Mouse (Mus musculus) kidney, adult 2 months (tissue): Measurements from ENCODE around the gene Olfml2a.

Source experiments
- CTCF ChIP-seq: fragments of 200-500 bp; conservative IDR thresholded peaks from 2 replicates; pipeline ENCODE4 v1.5.1; 2011; ENCODE audit warnings: low read depth, mild to moderate bottlenecking, control low read depth, low read length, moderate library complexity, mixed read lengths; ENCODE audit not compliant: insufficient read depth, insufficient read length
- POLR2A ChIP-seq: fragments of 200-500 bp; IDR thresholded peaks from one replicate; pipeline ENCODE4 v1.6.1; 2011; ENCODE audit warnings: low read depth, low read length, control low read depth

GRCm38 (mm10) chr2:38939047-38939446, 7.3 kb downstream of the Olfml2a start:
- no peak for TF ChIP-seq POLR2A
- TF ChIP-seq CTCF, result no peak
